Mouse (Mus musculus): ENCODE measurements around the gene Ano6.

The Ano6 gene

DNA sequence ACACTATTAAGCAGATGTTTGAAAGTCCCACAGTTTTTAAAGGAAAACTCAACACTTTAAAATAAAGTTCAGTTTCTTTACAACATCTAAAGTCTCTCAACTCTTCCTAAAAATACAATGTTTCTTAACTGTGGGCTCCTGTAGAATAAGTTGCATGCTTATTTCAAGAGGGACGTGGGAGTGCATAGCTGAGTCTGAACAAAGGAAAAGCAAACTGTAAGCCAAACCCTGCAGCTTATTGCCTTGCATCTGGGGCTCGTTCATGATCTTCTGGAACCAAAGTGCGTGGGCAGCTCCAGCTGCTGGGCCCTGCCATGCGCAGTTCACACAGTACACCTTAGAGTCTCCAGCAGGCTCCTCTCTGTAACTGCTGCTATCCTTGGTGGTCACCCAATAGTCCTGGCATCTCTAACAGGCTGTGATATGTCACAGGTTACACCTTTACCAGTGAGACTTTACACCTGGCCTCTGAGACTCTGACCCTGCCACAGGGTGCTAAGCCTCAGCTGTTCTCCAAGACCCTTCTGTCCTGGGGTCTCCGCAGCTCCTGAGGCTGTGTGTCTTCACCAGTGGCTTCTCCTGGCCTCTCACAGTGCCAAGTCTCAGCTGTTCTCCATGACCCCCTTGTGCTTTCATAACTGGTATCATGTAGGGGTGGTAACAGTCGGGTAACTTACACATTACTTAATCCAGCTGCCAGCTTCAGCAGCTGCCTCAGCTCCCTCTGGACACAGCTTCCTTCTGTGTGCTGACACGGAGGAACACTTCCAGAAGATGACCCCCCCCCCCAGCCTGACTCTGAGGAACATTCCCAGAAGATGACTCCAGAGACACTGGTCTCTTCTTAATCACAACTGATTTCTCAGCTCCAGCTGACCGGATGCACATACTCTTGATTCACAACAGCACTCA is 66.3 kb downstream of the Ano6 start:
- DNase-seq = no peak

- DNase-seq = no peak
Measured at GRCm38 (mm10) chr15:95858876-95859655, 68.4 kb downstream of the Ano6 start.

DNA sequence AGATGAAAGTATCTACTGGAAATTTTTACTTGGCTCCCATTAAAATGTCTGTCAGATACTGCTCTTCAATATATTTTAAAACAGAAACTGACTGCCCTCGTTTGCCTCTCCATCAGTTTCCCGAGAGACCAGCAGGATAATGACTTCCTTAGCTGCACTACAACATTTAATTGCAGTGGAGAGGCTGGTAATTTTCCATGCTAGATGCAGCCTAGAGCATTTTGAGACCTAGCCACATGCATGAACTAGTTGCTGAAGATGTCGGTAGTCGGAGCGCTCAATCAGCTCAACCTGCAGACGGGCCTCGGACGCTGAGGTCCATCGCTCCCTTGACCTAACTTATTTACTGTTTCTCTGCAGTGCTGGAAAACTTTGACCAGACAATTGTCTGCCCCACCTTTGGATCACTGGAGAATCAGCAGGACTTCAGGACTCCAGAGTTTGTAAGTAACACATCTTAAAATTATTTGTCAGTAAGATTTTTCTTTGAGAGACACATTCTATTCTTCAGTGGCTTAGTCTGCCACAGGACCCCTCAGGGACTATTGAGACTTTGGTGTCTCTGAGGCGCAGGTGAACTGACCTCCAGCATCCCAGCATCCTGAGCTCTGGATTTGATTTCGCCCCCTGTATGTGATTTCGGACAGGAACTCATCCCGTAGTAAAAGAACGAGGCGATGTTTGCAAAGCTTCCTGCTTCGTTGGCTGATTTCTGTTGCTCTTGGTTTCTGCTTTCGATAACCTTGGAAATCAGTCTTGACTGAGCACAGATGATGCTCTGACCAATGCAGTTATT is 73.4 kb downstream of the Ano6 start:
- no peak for DNase-seq

GRCm38 (mm10) chr15:95865311-95866100 is 74.9 kb downstream of the Ano6 start:
- DNase-seq = no peak

- DNase-seq = no peak
Measured at GRCm38 (mm10) chr15:95868172-95868571, 77.5 kb downstream of the Ano6 start.

- no peak for DNase-seq
Measured at GRCm38 (mm10) chr15:95869611-95870010, 79.0 kb downstream of the Ano6 start.

- DNase-seq = no peak
Measured at GRCm38 (mm10) chr15:95871631-95872030, 81.0 kb downstream of the Ano6 start.

DNA sequence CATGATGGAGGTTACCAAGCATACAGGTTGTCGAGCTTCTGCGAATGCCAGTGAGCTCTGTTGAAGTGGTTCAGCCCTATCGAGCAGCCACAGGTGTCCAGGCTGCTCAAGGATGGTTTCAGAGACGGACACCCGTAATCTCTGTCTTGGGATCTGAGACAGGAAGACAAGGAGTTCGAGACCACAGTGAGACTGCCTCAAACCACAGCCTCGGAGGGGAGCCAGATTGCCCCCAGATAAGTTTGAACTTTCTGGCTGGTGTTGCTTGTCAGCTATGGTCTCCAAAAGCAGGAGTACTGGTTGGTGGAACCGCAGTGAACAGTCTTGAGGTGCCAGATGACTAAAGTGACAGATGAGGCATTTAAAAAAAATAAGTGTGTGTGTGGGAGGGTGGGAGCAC is 81.8 kb downstream of the Ano6 start:
- no peak for DNase-seq

DNA sequence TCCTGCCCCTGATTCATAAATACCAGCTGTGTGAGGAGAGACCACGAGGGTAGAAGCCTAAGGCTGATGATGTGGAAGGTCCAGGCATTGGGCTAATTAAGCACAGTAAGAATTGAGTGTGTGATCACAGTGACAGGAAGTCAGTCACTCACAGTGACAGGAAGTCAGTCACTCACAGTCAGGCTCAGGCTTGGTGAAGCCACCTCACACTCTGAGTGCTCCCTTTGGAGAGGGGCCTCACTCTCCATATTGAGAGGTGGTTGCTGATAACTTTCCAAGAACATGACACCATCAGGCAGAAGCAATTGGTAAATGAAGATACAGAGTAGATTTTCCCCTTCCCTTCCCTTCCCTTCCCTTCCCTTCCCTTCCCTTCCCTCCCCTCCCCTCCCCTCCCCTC is 82.6 kb downstream of the Ano6 start:
- no peak for DNase-seq

- no peak for DNase-seq
Measured at GRCm38 (mm10) chr15:95874216-95874615, 83.6 kb downstream of the Ano6 start.

- DNase-seq = no peak
Measured at GRCm38 (mm10) chr15:95874726-95875125, 84.1 kb downstream of the Ano6 start.

DNA sequence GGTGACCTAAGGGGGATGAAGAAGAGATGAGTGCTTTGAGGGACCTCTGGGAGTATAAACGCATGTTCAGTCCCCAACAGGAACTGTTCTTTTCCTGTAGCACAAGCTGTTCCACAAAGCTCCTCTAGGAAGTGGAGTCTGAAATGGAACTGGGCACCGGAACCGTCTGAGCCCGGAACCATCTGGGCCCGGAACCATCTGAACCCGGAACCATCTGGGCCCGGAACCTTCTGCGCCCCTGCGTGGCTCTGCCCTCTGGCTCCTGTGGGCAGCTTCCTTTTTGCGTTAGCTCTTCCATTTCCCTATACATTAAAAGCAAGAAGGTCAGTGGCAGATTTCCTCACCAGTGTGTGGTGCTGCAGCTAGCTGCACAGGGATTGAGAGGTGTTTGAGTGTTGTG is 85.3 kb downstream of the Ano6 start:
- no peak for DNase-seq

- DNase-seq = peak; percentile 39
Measured at GRCm38 (mm10) chr15:95880616-95881151, 90.0 kb downstream of the Ano6 start.

DNA sequence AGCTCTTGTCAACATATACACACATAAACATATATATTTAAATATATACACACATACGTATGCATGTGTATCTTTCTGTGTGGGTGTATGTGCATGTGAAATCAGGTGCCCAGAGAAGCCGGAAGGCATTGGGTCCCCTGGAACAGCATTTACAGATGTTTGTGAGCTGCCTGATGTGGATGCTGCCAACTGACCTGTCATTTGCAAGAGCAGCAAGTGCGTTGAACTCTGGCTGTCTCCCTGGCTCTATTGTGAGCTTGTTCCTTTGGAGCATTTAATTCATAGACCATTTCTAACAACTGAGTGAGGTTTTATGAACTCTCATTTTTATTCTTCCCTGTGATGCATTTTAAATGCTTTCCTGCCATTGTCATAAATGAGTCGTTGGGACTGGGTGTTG is 91.8 kb downstream of the Ano6 start:
- no peak for DNase-seq

GRCm38 (mm10) chr15:95883559-95883958 is 92.9 kb downstream of the Ano6 start:
- DNase-seq = no peak

DNA sequence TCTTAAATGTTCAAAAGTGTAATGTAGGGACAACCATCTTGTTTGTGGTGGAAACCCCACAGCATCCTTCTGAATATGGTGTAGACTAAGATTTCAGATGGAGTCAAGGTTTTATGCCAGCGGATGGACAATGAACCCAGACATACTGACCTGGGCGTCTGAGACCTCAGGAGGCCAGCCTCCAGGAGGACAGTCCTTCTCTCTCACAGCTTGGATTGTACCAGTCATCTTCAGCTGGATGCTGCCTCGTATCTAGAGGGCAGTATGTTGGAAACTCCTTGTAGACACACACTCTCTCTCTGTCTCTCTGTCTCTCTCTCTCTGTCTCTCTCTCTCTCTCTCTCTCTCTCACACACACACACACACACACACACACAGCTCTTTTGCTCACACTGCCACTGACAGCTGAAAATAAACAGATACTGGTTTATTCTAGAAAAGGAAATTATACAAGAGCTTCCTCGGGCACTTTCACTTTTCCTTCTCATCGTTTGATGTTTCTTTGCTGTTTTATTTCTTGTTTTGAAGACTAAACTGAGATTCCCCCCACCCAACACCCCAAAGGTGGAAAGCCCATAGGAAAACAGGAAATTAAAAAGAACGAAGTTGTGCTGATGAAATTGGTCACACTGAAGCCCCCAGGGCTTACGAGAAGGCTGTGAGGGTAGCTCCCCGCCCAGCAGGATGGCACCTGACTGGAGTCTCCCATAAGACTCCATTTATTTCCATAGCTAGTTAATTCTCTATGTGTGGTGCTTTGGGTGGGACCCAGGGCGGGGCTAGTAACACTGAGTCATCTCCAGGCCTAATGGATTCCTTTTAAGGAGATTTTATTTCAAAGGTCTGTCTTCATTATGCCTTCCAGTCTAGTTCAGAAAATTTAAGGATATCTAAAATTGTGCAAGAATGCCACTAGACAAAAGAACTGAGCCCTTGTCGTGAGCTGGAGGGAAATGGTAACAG is 94.3 kb downstream of the Ano6 start:
- DNase-seq = no peak

GRCm38 (mm10) chr15:95885953-95886820 is 95.5 kb downstream of the Ano6 start:
- DNase-seq = no peak

GRCm38 (mm10) chr15:95887365-95887764 is 96.7 kb downstream of the Ano6 start:
- peak; percentile 32 for DNase-seq

DNA sequence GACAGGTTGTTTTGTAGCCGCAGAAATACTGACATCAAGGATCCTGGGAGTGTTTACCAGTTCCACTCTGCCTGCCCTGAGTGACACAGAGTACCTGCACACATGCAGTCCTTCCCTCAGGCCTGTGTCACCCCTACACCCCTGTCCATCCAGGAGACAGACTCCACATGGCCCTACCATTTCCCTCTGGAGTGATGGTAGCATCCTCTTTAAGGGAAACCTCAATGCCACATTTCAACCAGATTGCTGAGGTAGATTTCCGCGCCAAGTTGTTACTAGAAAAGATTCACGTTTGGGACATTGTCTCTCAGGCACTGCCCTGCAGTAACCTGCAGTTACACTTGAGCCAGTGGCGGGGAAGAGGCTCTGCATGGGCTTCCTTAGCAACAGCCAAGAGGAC is 97.9 kb downstream of the Ano6 start:
- DNase-seq = no peak

- no peak for DNase-seq
Measured at GRCm38 (mm10) chr15:95890368-95890767, 99.7 kb downstream of the Ano6 start.

Measured in lung, postnatal 14 days (tissue).